Mouse (Mus musculus): ENCODE data around the gene Slc1a5.

Gene Slc1a5

DNA sequence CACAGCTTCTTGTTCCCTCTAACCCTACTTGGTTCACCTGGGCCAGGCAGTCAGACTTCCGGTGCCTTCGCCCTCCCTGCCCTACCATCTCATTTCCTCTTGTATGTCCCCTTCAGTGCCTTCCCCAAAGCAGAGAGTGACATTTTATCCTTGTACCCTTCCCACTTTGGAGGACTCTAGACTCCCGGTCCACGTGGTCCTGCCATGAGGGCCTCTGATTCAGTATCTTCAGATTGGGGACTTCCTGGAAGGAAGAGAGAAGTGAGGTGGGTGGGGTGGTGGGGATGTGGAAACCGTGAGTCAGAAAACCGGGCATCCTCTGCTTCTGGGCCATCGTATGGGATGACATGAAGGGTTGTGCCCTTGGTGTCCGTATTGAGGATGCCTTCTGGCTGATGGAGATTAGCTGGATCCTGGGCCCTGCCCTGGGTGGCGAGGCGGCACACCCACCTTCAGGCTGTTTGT is 2.1 kb downstream of the Slc1a5 start:
- DNase-seq = no peak

DNA sequence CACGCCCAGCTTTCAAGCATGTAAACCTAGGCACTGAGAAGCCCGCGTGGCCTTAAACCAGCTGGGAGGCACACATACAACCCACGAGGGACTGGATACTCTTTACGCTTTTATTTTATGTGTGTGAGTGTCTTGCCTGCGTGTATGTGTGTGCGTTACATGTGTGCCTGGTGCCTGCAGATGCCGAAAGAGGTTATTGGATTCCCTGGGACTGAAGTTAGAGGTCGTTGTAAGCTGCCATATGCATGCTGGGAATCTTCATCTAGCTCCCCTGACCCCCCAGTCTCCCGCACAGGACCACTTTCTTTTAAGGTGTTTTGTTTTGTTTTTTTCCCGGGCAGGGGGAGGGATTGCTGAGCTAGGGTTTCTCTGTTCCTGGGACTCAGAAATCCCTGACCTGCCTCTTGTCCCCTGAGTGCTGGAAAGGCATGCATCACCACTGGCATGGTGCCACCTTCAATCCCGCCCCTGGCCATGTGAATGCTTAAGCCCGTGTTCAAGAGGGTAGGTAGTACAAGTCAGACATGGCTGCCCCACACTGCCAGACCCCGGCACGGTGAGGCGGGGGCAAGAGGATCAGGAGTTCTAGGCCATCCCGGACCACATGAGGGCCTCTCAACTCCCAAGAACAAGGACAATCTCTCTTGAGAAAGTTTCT is 2.7 kb downstream of the Slc1a5 start:
- DNase-seq = no peak

DNA sequence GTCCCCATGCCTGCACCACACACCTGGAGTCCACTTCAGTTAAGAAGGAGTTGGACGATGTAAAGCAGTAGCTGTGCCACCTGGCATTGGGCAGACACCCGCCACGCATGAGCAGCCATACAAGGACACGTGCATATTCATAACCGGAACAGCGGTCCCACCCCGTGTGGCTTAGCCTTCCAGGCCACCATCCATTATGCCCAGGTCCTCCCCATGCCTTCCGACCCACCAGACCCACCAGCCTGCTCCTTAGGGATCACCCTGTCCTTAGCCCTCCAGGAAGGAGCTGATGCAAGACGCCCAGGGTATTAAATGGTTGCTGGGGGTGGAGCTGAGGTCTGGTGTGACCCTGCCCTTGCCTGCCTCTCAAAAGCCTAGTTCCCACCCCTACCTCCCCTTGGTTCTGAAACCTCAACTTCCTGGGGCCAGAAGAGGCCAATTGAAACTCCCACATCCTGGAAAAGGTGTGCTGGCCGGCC is 3.4 kb downstream of the Slc1a5 start:
- no peak for DNase-seq

DNA sequence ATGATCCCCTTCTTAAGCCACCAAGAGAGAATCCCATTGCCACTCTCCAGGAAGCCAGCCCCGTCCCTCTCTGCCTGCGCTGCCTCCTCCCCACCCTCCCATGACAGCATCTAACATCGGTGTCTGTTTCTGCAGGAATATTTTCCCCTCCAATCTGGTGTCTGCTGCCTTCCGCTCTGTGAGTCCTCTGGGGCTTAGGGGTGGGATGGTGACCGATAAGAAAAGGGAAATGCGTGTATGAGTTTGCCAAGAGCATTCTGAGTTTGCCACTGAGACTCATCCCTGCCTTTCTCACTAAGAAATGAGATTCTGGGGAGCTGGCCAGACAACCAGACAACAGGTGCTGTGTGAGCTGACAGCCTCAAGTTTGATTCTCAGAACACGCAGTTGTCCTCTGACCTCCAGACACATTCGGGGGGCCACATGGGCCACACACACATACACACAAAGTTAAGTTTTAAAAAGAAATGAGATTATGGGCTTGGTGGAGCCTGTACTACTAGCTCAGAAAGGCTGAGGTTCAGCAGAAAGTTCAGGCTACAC is 4.5 kb downstream of the Slc1a5 start:
- DNase-seq = no peak

DNA sequence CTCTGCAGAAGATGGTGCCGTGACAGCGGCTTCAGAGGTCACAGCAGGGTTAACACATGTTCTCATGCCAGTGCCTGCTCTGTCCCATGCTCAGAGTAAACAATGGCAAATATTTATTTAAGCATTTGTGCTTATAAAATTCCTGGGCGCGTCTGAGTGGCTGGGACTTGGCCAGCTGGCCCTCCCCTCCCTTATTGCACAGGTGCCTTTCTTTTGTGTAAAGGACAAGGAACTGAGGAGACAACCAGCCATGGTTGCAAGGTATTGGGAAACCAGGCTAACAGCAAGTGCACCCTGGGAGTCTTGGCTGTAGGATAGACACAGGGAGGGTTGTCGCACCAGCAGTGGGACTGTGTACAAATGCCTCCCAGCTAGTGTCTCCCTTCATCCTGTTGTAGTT is 11.2 kb downstream of the Slc1a5 start:
- DNase-seq = no peak

DNA sequence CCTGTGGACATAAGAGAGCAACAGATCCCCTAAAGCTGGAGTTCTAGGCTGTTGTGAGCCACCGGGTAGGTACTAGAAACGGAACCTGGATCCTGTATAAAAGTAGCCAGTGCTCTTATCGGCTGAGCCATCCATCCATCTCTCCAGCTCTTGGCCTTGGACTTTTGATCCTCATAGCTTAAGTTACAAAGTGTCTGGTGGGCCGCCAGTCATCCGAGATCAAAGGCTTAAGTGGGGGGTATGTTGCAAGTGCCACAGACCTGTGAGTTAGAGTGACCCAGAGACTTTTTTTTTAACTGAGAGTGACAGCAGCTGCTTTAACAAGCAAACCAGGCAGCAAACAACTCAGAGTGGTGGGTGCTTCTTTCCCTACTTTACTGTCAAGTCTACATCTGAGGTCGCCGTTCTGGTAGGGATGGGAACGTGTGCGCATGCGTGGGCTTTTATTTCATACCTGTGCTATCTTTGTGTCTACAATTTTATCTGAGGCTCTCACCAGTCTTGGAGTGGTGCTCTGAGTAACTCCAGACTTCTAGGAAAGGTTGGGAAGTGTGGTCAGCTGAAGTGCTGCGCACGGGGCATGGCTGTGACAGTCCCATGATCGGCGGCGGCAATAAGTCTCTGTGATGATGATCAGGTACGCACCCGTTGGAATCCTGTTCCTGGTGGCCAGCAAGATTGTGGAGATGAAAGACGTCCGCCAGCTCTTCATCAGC is 12.0 kb downstream of the Slc1a5 start:
- DNase-seq = no peak

DNA sequence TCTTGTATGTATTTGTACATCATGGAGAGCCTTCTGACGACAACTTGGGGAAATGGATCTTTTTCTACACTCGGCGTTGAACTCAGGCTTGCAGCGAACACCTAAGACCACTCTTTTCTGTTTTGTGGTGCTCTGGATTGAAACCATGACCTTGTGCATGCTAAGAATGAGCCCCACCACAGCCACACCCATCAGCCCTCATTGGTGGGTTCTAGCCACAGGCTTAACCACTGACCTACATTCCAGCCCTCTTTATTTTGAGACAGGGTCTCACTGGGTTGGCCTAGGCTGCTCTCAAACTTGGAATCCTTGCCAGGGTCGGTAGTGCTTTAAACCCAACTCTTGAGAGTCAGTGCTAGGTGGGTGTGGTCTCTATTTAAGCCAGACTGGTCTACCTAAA is 13.7 kb downstream of the Slc1a5 start:
- no peak for DNase-seq

DNA sequence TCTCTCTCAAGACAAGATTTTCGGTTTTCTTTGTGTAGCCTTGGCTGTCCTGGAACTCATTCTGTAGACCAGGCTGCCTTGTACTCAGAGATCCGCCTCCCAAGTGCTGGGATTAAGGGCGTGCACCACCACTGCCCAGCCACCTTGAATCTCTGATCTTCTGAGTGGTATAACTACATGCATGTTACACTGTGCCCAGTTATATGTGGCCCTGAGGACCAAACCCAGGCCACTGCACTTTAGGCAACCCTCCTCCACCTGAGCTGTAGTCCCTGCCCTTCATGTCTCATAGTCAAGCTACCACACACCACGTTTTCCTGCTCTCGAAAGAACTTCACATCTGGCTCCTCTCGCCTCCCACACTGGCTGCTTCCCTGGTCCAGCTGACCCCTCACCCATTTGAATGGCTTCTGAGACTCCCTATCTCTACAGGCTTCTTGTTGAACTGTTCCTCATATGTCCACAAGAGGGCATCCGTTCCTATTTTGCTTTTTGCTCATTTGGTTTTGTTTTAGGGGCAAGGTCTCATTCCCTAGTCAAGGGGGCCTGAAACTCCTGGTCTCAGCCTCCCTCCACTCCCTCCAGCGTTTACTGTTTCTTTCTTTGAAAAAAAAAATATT is 23.4 kb downstream of the Slc1a5 start:
- DNase-seq = no peak

DNA sequence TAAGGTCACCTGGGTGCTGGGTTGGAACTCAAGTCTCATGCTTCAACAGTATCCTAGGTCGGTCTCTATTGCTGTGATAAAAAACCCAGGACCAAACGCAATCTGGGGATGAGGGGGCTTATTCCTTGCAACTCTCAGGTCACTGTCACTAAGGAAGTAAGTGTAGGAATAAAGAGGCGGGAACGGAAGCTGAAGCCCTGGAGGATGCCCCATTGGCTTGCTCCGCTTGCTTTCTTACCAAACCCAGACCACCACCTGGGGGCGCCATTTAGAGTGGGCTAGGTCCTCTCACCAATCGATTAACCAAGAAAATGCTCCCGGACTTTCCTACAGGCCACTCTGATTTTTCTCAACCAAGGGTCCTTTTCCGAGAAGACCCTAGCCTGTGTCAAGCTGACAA is 26.8 kb downstream of the Slc1a5 start:
- DNase-seq = no peak

DNA sequence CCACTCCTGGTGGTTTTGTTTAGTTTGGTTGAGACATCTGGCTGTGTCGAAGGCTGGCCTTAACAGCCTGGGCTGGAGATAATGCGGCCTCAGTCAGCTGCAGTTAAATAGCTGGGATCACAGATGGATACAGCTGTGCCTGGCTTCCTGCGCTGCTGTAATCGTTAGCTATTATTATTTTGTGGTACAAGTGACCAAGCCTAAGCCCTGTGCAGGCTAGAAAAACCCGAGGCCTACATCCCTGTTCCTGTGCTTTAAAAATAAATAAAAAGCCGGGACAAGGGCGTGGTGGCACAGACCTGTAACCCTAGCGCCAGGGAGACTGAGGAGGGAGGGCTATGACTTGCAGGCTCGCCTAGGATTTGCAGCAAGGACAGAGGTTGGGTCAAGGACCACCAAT is 27.5 kb downstream of the Slc1a5 start:
- DNase-seq = no peak

DNA sequence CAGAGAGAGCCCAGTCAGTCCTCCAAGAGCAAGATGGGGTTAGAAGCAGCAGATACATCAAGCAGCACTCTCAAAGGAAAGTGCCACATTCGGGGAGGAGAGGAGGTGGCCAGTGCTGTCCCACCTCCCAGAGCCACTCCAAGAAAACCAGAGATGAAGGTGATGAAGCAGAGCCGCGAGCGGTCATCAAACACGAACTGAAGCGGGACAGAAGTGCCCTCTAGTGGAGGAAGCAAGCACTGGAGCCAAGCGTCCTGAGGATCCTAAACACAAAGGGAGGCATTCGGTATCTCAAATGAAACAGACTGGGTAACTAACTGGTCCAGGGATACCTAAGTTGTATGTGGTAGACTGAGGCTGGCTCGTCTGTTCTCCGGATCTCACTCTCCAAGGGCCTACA is 28.6 kb downstream of the Slc1a5 start:
- peak; percentile 71 for DNase-seq

DNA sequence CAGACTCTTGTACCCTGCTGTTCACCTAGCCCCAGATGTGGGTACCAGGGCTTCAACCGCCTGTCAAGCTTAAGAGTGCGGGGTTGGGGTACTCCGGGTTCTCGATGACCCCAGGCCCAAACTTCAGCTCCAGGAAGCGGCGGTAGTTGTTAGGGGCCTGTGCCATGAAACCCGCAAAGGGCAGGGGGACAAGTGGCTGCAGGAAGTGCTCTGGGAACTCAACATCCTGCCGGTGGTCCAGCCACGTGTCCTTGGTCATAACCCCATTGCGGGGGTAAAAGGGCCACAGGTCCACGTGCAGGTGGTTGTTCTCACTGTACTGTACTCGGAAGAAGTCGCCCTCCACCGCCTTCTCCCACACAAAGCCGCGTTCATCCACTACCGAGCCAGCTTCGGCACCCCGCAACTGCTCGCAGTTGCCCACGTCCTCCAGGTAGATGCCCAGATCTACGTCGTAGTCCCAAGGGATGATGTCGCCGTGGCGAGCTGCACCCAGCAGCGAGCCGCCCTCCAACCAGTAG is 29.3 kb downstream of the Slc1a5 start:
- DNase-seq = no peak

DNA sequence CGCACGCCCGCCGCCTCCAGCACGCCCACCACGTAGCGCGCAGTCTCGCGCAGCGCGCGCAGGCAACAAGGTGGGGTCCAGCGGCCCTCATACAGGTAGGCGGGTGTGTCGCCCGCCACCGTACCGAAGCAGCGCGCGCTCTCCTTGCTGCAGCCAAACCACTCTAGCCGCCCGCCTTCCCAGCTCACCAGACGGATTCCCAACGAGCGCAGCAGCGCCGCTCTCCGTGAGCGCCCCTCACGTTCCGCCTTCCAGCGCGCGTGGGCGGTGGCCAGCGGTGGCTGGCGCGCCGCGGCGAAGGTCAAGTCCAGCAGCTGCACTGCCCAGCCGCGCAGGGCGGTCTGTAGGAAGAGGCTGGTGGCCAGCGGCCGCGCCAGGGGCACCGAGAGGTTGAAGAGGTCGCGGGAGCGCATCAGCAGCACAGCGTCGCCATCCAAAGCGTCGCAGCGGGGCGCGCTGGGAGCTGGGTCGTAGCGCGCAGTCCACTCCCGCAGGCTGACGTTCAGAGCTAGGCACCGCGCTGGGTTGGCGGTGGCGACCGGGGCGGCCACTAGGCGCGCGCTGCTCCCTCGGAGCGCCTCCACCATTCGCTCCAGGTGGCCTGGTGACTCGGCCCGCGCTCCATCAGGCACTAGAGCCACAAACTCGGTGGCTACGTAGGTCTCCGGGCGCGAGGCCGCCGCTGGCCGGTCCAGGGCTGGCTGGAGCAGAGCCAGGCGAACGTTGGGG is 29.9 kb downstream of the Slc1a5 start:
- DNase-seq = peak; percentile 48

DNA sequence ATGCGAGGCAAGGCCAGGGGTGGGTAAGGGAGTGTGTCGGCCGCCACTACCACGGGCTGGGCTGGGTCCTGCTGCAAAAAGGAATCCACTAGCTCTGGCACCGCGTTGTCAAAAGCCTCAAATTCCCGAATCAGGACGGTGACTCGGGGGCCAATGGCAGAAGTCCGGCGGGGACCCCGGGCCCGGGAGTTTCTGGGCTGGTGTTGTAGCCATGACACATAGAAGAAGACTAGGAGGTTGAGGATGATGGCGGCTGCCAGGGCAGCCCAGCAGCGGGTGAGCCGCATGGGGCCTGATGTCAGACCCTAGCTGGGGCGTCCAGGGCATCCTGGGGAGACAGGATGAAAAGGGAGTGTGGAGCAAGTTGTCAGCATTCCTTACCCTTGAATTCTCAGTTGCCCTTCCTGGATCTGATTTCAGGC is 30.5 kb downstream of the Slc1a5 start:
- no peak for DNase-seq

DNA sequence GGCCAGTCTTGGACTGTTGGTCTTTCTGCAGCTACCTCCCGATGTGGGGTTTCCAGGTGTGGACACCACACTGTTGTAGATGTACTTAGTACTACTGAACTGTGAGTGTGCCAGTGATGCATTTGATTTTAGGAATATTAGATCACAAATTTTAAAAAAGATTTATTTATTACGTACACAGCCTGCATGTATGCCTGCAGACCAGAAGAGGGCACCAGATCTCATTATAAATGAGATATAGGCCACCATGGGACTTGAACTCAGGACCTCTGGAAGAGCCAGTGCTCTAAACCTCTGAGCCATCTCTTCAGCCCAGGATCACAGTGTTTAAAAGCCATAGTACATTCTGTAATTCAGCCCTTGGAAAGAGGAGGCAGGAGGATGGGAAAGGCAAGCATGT is 31.4 kb downstream of the Slc1a5 start:
- DNase-seq = no peak

DNA sequence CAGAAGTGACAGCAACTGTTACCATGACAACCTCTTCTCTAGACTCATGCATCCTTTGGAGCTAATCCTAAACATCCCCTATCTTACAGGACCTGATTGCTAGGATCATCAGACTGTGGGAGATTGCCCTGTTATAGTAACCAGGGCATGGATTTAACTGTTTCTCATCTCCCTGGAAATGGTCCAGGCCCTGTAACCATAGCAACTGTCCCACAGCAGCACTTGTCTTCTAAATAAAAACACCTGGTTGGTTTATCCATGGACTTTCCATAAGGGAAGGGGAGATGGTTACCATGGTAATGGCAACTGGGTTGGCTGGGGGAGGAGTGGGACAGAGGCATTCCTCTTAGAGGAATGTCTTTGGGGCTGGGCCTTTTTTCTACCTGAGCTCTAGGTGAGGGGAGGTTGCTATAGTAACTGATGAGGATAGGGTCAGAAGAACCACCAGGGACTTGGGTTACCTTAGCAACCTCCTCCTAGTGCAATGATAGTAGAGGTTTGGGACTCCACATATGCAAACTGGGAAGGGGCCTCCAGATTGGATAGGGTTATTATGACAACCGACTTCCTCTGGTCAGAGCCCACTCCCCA is 34.3 kb downstream of the Slc1a5 start, which contains the start of gene Strn4:
Strn4 (plus strand) TSS at position 539 of the 591 bp plus-strand sequence.
- no peak for DNase-seq

DNA sequence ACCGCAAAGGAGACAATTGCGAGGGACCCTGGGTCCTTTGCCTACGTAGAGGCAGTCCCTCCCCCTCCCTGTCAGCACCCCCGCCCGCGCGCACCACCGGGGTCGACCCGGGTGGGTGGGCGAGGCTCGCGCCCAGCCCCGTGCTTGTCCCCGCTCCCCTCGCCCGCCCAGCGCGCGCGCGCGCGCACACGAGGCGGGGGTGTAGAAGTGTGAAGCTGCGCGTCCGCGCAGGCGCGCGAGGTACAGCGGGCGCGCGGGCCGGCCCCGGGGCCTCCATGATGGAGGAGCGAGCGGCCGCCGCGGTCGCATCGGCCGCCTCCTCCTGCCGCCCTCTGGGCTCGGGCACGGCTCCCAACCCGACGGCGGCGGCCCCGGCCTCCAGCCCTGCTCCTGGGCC is 34.9 kb downstream of the Slc1a5 start:
- peak; percentile 86 for DNase-seq

DNA sequence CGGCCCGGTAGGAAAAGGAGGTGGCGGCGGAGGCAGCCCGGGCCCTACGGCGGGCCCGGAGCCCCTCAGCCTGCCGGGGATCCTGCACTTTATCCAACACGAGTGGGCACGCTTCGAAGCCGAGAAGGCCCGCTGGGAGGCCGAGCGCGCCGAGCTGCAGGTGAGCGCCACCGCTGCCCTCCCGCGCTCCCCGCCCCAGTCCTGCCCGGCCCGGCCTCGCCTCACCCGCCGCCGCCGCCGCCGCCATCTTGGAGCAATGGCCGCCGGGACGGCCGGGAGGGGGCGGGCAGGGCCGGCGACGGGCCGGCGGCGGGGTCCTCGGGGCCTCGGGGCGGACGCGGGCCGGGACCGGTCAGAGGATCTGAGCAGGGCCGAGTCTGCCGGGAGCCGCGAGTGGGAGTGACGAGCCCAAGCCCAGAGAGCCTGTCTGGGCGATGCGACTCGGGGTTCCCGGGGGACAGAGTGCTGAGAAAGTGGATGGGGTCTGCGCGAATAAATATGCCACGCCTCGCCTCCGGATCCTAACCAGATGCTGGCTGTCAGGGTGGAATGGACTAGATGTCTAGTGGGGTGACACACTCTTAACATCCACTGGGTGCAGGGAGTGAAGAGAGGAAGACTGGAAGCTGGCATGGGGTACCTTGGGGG is 35.5 kb downstream of the Slc1a5 start, which contains the start of gene Fkrp:
Fkrp (minus strand) TSS at position 258 of the 648 bp plus-strand sequence.
- no peak for DNase-seq

DNA sequence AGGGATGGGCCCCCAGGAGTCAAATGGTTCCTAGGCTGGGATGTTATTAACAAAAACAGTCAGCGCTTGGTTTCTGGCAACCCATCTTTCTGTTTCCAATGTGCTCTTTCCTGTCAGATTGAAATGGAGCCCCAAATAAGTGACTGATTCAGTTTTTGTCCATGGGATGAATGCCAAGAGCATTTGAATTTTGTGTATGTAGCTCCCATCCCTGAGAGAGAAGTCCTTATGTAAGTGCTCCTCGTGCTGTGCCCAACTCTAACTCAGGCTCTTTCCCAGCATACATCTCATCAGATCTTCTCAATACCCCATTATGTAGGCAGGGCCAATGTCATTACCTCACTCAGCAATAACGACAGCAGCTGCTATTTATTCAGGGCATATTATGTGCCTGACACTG is 36.6 kb downstream of the Slc1a5 start:
- peak; percentile 87 for DNase-seq

DNA sequence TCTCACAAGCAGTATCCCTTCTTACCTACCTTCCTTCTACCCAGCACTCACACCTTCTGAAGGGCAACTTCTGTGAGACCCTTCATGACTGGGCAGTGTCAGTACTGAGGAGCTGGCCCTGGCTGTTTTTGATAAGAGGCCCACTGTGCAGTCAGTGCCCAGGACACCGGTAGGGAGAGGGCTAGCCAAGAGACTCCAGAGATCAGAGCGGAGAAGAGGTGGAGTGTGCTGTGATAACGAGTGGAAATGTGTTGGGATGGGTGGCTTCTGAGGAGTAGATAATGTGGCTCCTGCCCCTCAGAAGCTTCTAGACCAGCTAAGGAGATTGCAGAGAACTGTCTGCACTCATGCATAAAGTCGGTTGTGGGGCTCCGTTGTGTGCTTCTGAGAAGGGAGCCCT is 38.7 kb downstream of the Slc1a5 start:
- DNase-seq = no peak

DNA sequence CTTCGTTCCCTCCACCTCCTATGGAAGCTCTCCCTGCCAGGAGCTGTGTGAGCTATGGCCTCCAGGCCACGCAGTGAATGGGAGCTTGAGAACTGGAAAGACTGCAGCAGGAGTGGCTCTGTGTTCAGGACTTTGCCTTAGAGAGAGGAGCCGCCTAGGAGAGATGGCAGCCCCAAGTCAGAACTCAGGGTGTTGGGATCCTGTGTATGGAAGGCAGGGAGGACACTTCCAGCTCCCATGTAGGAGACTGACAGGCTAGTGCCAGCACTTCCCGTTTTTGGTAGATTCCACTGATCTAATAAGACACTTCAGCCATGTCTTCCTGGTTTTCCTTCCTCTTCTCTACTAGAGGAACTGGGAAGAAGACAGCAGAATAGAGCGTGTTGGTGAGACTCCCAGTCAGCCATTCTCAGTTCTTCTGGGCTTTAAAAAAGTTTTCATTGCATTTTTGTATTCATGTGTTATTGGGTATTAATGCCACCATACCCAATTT is 39.2 kb downstream of the Slc1a5 start:
- DNase-seq = no peak

DNA sequence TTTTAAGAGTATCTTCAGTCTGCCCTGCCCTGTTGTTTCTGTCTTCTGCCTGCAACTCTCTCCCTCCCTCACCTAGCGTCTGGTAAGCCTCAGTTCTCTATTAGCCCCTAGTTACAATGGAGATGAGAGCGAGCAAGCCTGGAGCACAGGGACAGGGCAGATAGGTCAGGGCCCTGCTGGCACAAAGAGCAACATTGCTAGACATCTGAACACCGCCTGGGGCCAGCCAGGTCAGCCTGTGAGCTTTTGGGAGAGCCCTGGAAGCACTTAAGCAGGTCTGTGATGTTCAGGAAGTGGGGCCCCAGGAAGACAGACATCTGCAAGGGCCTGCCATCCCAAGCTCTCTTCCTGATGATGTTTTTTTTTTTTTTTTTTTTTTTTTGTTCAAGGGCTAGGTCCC is 40.0 kb downstream of the Slc1a5 start:
- DNase-seq = no peak

Data from layer of hippocampus, adult 9-11 months (tissue).